17 mouse cellular contexts compared by ENCODE assay signal in the genomic region with DNA sequence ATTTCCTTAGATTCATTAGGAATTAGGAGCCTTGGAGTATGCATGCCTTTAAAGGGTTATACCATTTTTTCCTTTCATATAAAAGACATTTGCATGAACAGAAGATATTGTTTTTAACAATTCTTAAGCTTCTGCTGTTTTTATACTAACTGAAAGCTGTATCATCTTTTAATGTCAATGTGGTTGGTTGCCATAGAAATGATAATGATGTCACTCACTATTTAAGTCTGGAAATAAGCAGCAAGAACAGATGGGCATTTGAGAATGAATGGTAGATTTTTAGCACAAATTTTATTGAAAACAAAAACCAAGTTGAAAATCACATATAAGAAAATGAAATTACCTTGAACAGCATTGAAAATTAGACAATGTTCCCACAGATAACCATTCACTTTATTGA.
"Had no signal": no experiment of that assay in that cellular context is flagged by ENCODE, and none has a peak within 500 bp of the region (broad histone marks: within the 10 kb centered on the region; RNA-seq: fewer than 3 reads in every experiment).

No protein-coding gene starts in this region.

- DNase-seq: kidney, adult 11 months; kidney, adult 8-10 months; kidney, postnatal 10 days; kidney, postnatal 36 days; layer of hippocampus, adult 9-11 months; liver; lung, adult 18-20 months; lung, postnatal 10 days; lung, postnatal 36 days; retina, postnatal 1 day; right cerebral cortex, postnatal 25 days; spleen, adult 18-20 months; thymus, adult 18-20 months; thymus, postnatal 36 days had no signal

- ATAC-seq: liver, embryonic 12.5 days; midbrain, embryonic 13.5 days; midbrain, embryonic 16.5 days had no signal
